ENCODE assay signal across 8 mouse cellular contexts in the genomic region with DNA sequence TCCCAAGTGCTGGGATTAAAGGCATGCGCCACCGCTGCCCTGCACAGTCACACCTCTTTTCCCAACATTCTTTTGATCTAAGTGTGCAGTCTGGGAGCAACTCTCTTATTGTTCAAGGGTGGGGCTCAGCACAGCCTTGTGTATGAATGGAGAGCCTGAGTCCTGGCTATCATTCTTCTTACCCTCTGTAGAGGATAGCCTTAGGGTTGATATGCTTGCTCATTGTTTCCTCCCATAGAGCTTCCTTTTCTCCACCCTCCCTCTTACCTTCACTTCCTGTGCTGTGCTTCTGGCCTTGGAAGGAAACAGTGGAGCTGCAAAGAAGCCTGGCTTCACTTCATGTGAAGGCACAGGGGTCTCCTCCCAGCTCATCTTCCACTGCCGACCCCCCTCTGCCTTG. TPM values are rescaled to one million over a fixed set of nuclear protein-coding genes. Genes with fewer than 3 reads are reported as not detected.
DNase-seq lines count a peak whose midpoint lies in the region; ATAC-seq and TF ChIP-seq lines count a peak whose summit lies in the region.

Gene Cd63 (plus strand): TSS at position 292 of the 400 bp plus-strand sequence.

- no peak for DNase-seq in layer of hippocampus, adult 8-10 months (ENCODE audit: low spot score in 2 of 2)
- DNase-seq in layer of hippocampus, adult 11-12 months (ENCODE audit: low spot score) = no peak
- no peak for DNase-seq in gonadal fat pad, adult 2 months (ENCODE audit: low read depth)
- DNase-seq in midbrain, embryonic 10.5 days (ENCODE audit: low spot score) = no peak
- no peak for DNase-seq in Muller cell, postnatal 12 days (ENCODE audit: inconsistent ontology term)
- no peak for DNase-seq in urinary bladder, postnatal 25 days (ENCODE audit: low spot score)

- no peaks in the 10 kb centered on the region for H3K9me3 ChIP-seq in intestine, postnatal 0 days (ENCODE audit: control insufficient read depth)
- H3K9me3 ChIP-seq in midbrain, embryonic 10.5 days (replicated peaks) = no peaks in the 10 kb centered on the region

- H3K4me3 ChIP-seq in bone marrow macrophage, adult 2 months (ENCODE audit: insufficient read depth, low read length) = no peak within 1 kb of the TSS
- no peak within 1 kb of the TSS for H3K4me3 ChIP-seq in intestine, postnatal 0 days (ENCODE audit: low read depth, low read length)
- H3K4me3 ChIP-seq in midbrain, embryonic 10.5 days = no peak within 1 kb of the TSS

- no peaks in the 10 kb centered on the region for H3K36me3 ChIP-seq in intestine, postnatal 0 days (ENCODE audit: control insufficient read depth, insufficient read depth)
- H3K36me3 ChIP-seq in midbrain, embryonic 10.5 days = no peaks in the 10 kb centered on the region

- no peak within 1 kb of the TSS for H3K9ac ChIP-seq in intestine, postnatal 0 days (ENCODE audit: low read depth, low read length)

- H3K4me2 ChIP-seq in intestine, postnatal 0 days (replicated peaks; ENCODE audit: low read depth) = no peak within 1 kb of the TSS

- no peak for TF ChIP-seq POLR2A in bone marrow macrophage, adult 2 months (IDR thresholded peaks at IDR 0.05; ENCODE audit: borderline replicate concordance, low read depth, low read length)

- WGBS in intestine, postnatal 0 days = 69% methylated on average over 3 of the region's 3 CpGs
- 81% methylated on average over 3 of the region's 3 CpGs for WGBS in midbrain, embryonic 10.5 days

- H3K27me3 ChIP-seq in intestine, postnatal 0 days (replicated peaks; ENCODE audit: control insufficient read depth, insufficient read depth, low read length) = peaks cover 10% of the 10 kb centered on the region
- peaks cover 20% of the 10 kb centered on the region for H3K27me3 ChIP-seq in midbrain, embryonic 10.5 days (ENCODE audit: low read depth, poor library complexity, severe bottlenecking)

- ATAC-seq in intestine, postnatal 0 days = no peak

- no peak for TF ChIP-seq CTCF in bone marrow macrophage, adult 2 months (IDR thresholded peaks at IDR 0.05; ENCODE audit: low read depth, low read length)
- TF ChIP-seq CTCF in intestine, postnatal 0 days (IDR thresholded peaks at IDR 0.05; ENCODE audit: low read depth) = no peak

- peak within 1 kb of the TSS; percentile 78 for H3K27ac ChIP-seq in bone marrow macrophage, adult 2 months (ENCODE audit: insufficient read depth, low read depth, low read length)
- H3K27ac ChIP-seq in intestine, postnatal 0 days (ENCODE audit: low read depth, low read length) = no peak within 1 kb of the TSS
- no peak within 1 kb of the TSS for H3K27ac ChIP-seq in midbrain, embryonic 10.5 days (replicated peaks)

- H3K4me1 ChIP-seq in bone marrow macrophage, adult 2 months (ENCODE audit: control insufficient read depth, insufficient read depth, low read length) = peaks cover 39% of the 10 kb centered on the region
- no peaks in the 10 kb centered on the region for H3K4me1 ChIP-seq in intestine, postnatal 0 days (replicated peaks; ENCODE audit: control insufficient read depth, insufficient read depth, low read length)
- H3K4me1 ChIP-seq in midbrain, embryonic 10.5 days = peaks cover 9% of the 10 kb centered on the region

RNA-seq across cellular contexts. Expression of gene Cd63, which starts in this region (rescaled TPM):
- total RNA-seq in layer of hippocampus, adult 8-10 months (2022) = 100 to 1,000 TPM in 2 of 4 experiments, 10 to 100 TPM in 2; 76.9 to 199 (median 126) TPM
- 751 and 791 TPM in 2 replicates for polyA plus RNA-seq in bone marrow macrophage, adult 2 months (2012; ENCODE audit: insufficient read depth, insufficient read length, missing spikeins)
- 221 and 278 TPM in 2 replicates for polyA plus RNA-seq in gonadal fat pad, adult 2 months (2012; rRNA removed)
- polyA plus RNA-seq in intestine, postnatal 0 days (2015; fragmentation: Nextera tagmentation; extraction: Ambion mirVana) = 939 and 945 TPM in 2 replicates
- polyA plus RNA-seq in midbrain, embryonic 10.5 days (2016; fragmentation: Nextera tagmentation; extraction: Ambion mirVana) = 195 and 196 TPM in 2 replicates
